ENCODE assay signal across 8 mouse cellular contexts in genomic region chr9:50171826-50172464, GRCm38 (mm10).
DNase-seq lines count a peak whose midpoint lies in the region; ATAC-seq and TF ChIP-seq lines count a peak whose summit lies in the region.

No protein-coding gene starts in this region.

- no peaks in the 10 kb centered on the region for H3K4me1 ChIP-seq in thymus, adult 2 months (replicated peaks; ENCODE audit: control insufficient read depth, insufficient read depth, low read length)
- H3K4me1 ChIP-seq in intestine, embryonic 15.5 days (replicated peaks): no peaks in the 10 kb centered on the region
- H3K4me1 ChIP-seq in midbrain, embryonic 14.5 days (ENCODE audit: control insufficient read depth, insufficient read depth, low read length): 0 out of 2 replicates have a peak, but pooled peaks cover 3% of the 10 kb centered on the region

- H3K27me3 ChIP-seq in thymus, adult 2 months (ENCODE audit: control insufficient read depth, insufficient read depth, low read length): no peaks in the 10 kb centered on the region
- no peaks in the 10 kb centered on the region for H3K27me3 ChIP-seq in intestine, embryonic 15.5 days (replicated peaks)
- no peaks in the 10 kb centered on the region for H3K27me3 ChIP-seq in midbrain, embryonic 14.5 days (ENCODE audit: control insufficient read depth, insufficient read depth, low read length)

- H3K9me3 ChIP-seq in intestine, embryonic 15.5 days: no peaks in the 10 kb centered on the region
- no peaks in the 10 kb centered on the region for H3K9me3 ChIP-seq in midbrain, embryonic 14.5 days (ENCODE audit: control insufficient read depth, low read length)

- H3K4me3 ChIP-seq in thymus, adult 2 months (ENCODE audit: control insufficient read depth, insufficient read depth, low read length): no peak overlapping the region
- no peak overlapping the region for H3K4me3 ChIP-seq in intestine, embryonic 15.5 days (replicated peaks)
- peak overlapping the region; percentile 22 for H3K4me3 ChIP-seq in left cerebral cortex, adult 2 months
- H3K4me3 ChIP-seq in midbrain, embryonic 14.5 days (replicated peaks; ENCODE audit: low read depth, low read length): no peak overlapping the region

- peak; percentile 5 for DNase-seq in thymus, adult 2 months
- no peak for DNase-seq in thymus, adult 18-20 months
- peak; percentile 92 for DNase-seq in embryo, embryonic 11 days
- DNase-seq in gastrocnemius, postnatal 14 days: peak; percentile 63
- DNase-seq in left cerebral cortex, adult 2 months (ENCODE audit: extremely low spot score in 1 of 2, low spot score in 2 of 2): peak; percentile 63 to 69
- DNase-seq in midbrain, embryonic 14.5 days: peak; percentile 97
- peak; percentile 39 for DNase-seq in testis, postnatal 14 days (ENCODE audit: low spot score)

- H3K4me2 ChIP-seq in intestine, embryonic 15.5 days (replicated peaks): peak overlapping the region; percentile 27; the same call in 1 of the 2 replicates
- peak overlapping the region; percentile 42 for H3K4me2 ChIP-seq in midbrain, embryonic 14.5 days (ENCODE audit: low read length)

- no peak for TF ChIP-seq POLR2A in thymus, adult 2 months (IDR thresholded peaks at IDR 0.05; ENCODE audit: control insufficient read depth, extremely low read depth, insufficient read depth, low read length, poor library complexity)

- 66% methylated on average over 7 of the region's 7 CpGs for WGBS in thymus, adult 2 months
- WGBS in intestine, embryonic 15.5 days: 19% methylated on average over 7 of the region's 7 CpGs
- WGBS in midbrain, embryonic 14.5 days: 30% methylated on average over 7 of the region's 7 CpGs

- intact Hi-C loops in gastrocnemius, postnatal 14 days (cut with DNase I; ENCODE audit: low total_unique reads): loop anchor here (2.0 kb wide), 1 partner anchor 555 kb away; no protein-coding TSS in a partner anchor
- intact Hi-C loops in left cerebral cortex, adult 2 months (cut with DNase I): loop anchor here (2.0 to 10.0 kb wide), 5 partner anchors 225 to 677 kb away; partner anchors contain the start of gene Ncam1

- H3K36me3 ChIP-seq in thymus, adult 2 months (ENCODE audit: control insufficient read depth, insufficient read depth, low read length): no peaks in the 10 kb centered on the region
- H3K36me3 ChIP-seq in intestine, embryonic 15.5 days: no peaks in the 10 kb centered on the region
- no peaks in the 10 kb centered on the region for H3K36me3 ChIP-seq in midbrain, embryonic 14.5 days (ENCODE audit: control insufficient read depth, insufficient read depth, low read length)

- peak; percentile 71 for ATAC-seq in intestine, embryonic 15.5 days
- ATAC-seq in midbrain, embryonic 14.5 days (ENCODE audit: low FRiP score, low TSS enrichment): peak; percentile 62; the same call in 1 of the 2 replicates

- no peak for TF ChIP-seq CTCF in thymus, adult 2 months (IDR thresholded peaks at IDR 0.05; ENCODE audit: borderline replicate concordance, control insufficient read depth, extremely low read depth, insufficient read depth, low read length, poor library complexity)
- TF ChIP-seq CTCF in left cerebral cortex, adult 2 months (IDR thresholded peaks at IDR 0.05): peak; percentile 87

- H3K27ac ChIP-seq in thymus, adult 2 months (ENCODE audit: control insufficient read depth, insufficient read depth, low read length): no peak overlapping the region
- peak overlapping the region; percentile 76 for H3K27ac ChIP-seq in intestine, embryonic 15.5 days
- H3K27ac ChIP-seq in left cerebral cortex, adult 2 months: peak overlapping the region; percentile 60
- H3K27ac ChIP-seq in midbrain, embryonic 14.5 days (replicated peaks; ENCODE audit: low read depth, low read length): 0 out of 2 replicates have a peak overlapping the region, but pooled peaks have one; percentile 15

- no peak overlapping the region for H3K9ac ChIP-seq in intestine, embryonic 15.5 days
- no peak overlapping the region for H3K9ac ChIP-seq in midbrain, embryonic 14.5 days (replicated peaks; ENCODE audit: low read length)

Comparison
In these comparisons a context has a peak if more than half of its experiments do, and no peak if none do; other contexts are left out.
1. DNase-seq: peak in thymus, adult 2 months (single experiment), embryo, embryonic 11 days (single experiment), gastrocnemius, postnatal 14 days (single experiment), left cerebral cortex, adult 2 months (2 of 2), midbrain, embryonic 14.5 days (single experiment) and testis, postnatal 14 days (single experiment); none in thymus, adult 18-20 months (0 of 2).